Mouse (Mus musculus): ENCODE measurements around the gene Gpcpd1. TPM values are rescaled to one million over a fixed set of nuclear protein-coding genes. Genes with fewer than 3 reads are reported as not detected.

Gpcpd1 gene
- 12.8 and 18.4 TPM in 2 replicates for polyA plus RNA-seq (2012; rRNA removed)

- Histone ChIP-seq H3K27ac (ENCODE audit: control insufficient read depth, insufficient read depth, low read depth, low read length) (no peak within 1 kb of the TSS), H3K4me1 (ENCODE audit: control insufficient read depth, insufficient read depth, low read length) (no peaks in the 10 kb centered on the region), H3K4me3 (ENCODE audit: control insufficient read depth, low read depth, low read length) (no peak within 1 kb of the TSS), H3K27me3 (ENCODE audit: control insufficient read depth, insufficient read depth, low read length) (no peaks in the 10 kb centered on the region), H3K36me3 (ENCODE audit: control insufficient read depth, insufficient read depth, low read length) (no peaks in the 10 kb centered on the region)
- no peak for TF ChIP-seq CTCF (IDR thresholded peaks at IDR 0.05; ENCODE audit: control insufficient read depth, insufficient read depth, insufficient replicate concordance, low read depth, low read length)
- no peak for TF ChIP-seq POLR2A (IDR thresholded peaks at IDR 0.05; ENCODE audit: control insufficient read depth, low read depth, low read length)
Observed at GRCm38 (mm10) chr2:132587240-132587779, at the start of gene Gpcpd1. Gpcpd1 (minus strand) TSS chr2:132587729.

GRCm38 (mm10) chr2:132636534-132636933 is 49.0 kb upstream of the Gpcpd1 start:
- TF ChIP-seq POLR2A (IDR thresholded peaks at IDR 0.05; ENCODE audit: control insufficient read depth, low read depth, low read length) (no peak), CTCF (IDR thresholded peaks at IDR 0.05; ENCODE audit: control insufficient read depth, insufficient read depth, insufficient replicate concordance, low read depth, low read length) (no peak)
- H3K27ac ChIP-seq (ENCODE audit: control insufficient read depth, insufficient read depth, low read depth, low read length): no peak overlapping the region
- H3K36me3 ChIP-seq (ENCODE audit: control insufficient read depth, insufficient read depth, low read length): no peaks in the 10 kb centered on the region
- H3K27me3 ChIP-seq (ENCODE audit: control insufficient read depth, insufficient read depth, low read length): no peaks in the 10 kb centered on the region
- no peak overlapping the region for H3K4me3 ChIP-seq (ENCODE audit: control insufficient read depth, low read depth, low read length)
- H3K4me1 ChIP-seq (ENCODE audit: control insufficient read depth, insufficient read depth, low read length): no peaks in the 10 kb centered on the region

- H3K27ac ChIP-seq (ENCODE audit: control insufficient read depth, insufficient read depth, low read depth, low read length): no peak overlapping the region
- no peaks in the 10 kb centered on the region for H3K4me1 ChIP-seq (ENCODE audit: control insufficient read depth, insufficient read depth, low read length)
- TF ChIP-seq CTCF (IDR thresholded peaks at IDR 0.05; ENCODE audit: control insufficient read depth, insufficient read depth, insufficient replicate concordance, low read depth, low read length): no peak
- TF ChIP-seq POLR2A (IDR thresholded peaks at IDR 0.05; ENCODE audit: control insufficient read depth, low read depth, low read length): no peak
- H3K36me3 ChIP-seq (ENCODE audit: control insufficient read depth, insufficient read depth, low read length): no peaks in the 10 kb centered on the region
- H3K4me3 ChIP-seq (ENCODE audit: control insufficient read depth, low read depth, low read length): no peak overlapping the region
- no peaks in the 10 kb centered on the region for H3K27me3 ChIP-seq (ENCODE audit: control insufficient read depth, insufficient read depth, low read length)
Observed at GRCm38 (mm10) chr2:132628626-132629025, 41.1 kb upstream of the Gpcpd1 start.

GRCm38 (mm10) chr2:132623092-132623491 is 35.6 kb upstream of the Gpcpd1 start:
- H3K27me3 ChIP-seq (ENCODE audit: control insufficient read depth, insufficient read depth, low read length): no peaks in the 10 kb centered on the region
- H3K4me1 ChIP-seq (ENCODE audit: control insufficient read depth, insufficient read depth, low read length): no peaks in the 10 kb centered on the region
- H3K4me3 ChIP-seq (ENCODE audit: control insufficient read depth, low read depth, low read length): no peak overlapping the region
- H3K36me3 ChIP-seq (ENCODE audit: control insufficient read depth, insufficient read depth, low read length): no peaks in the 10 kb centered on the region
- TF ChIP-seq CTCF (IDR thresholded peaks at IDR 0.05; ENCODE audit: control insufficient read depth, insufficient read depth, insufficient replicate concordance, low read depth, low read length) (no peak), POLR2A (IDR thresholded peaks at IDR 0.05; ENCODE audit: control insufficient read depth, low read depth, low read length) (no peak)
- H3K27ac ChIP-seq (ENCODE audit: control insufficient read depth, insufficient read depth, low read depth, low read length): no peak overlapping the region

GRCm38 (mm10) chr2:132617693-132618092 is 30.2 kb upstream of the Gpcpd1 start:
- TF ChIP-seq POLR2A (IDR thresholded peaks at IDR 0.05; ENCODE audit: control insufficient read depth, low read depth, low read length) (no peak), CTCF (IDR thresholded peaks at IDR 0.05; ENCODE audit: control insufficient read depth, insufficient read depth, insufficient replicate concordance, low read depth, low read length) (no peak)
- Histone ChIP-seq H3K36me3 (ENCODE audit: control insufficient read depth, insufficient read depth, low read length) (no peaks in the 10 kb centered on the region), H3K27ac (ENCODE audit: control insufficient read depth, insufficient read depth, low read depth, low read length) (no peak overlapping the region), H3K4me3 (ENCODE audit: control insufficient read depth, low read depth, low read length) (no peak overlapping the region), H3K27me3 (ENCODE audit: control insufficient read depth, insufficient read depth, low read length) (no peaks in the 10 kb centered on the region), H3K4me1 (ENCODE audit: control insufficient read depth, insufficient read depth, low read length) (no peaks in the 10 kb centered on the region)

GRCm38 (mm10) chr2:132613581-132614188 is 26.2 kb upstream of the Gpcpd1 start:
- Histone ChIP-seq H3K4me1 (ENCODE audit: control insufficient read depth, insufficient read depth, low read length) (no peaks in the 10 kb centered on the region), H3K27ac (ENCODE audit: control insufficient read depth, insufficient read depth, low read depth, low read length) (no peak overlapping the region), H3K36me3 (ENCODE audit: control insufficient read depth, insufficient read depth, low read length) (no peaks in the 10 kb centered on the region), H3K27me3 (ENCODE audit: control insufficient read depth, insufficient read depth, low read length) (no peaks in the 10 kb centered on the region), H3K4me3 (ENCODE audit: control insufficient read depth, low read depth, low read length) (no peak overlapping the region)
- TF ChIP-seq POLR2A (IDR thresholded peaks at IDR 0.05; ENCODE audit: control insufficient read depth, low read depth, low read length): no peak
- no peak for TF ChIP-seq CTCF (IDR thresholded peaks at IDR 0.05; ENCODE audit: control insufficient read depth, insufficient read depth, insufficient replicate concordance, low read depth, low read length)

- no peaks in the 10 kb centered on the region for H3K4me1 ChIP-seq (ENCODE audit: control insufficient read depth, insufficient read depth, low read length)
Observed at GRCm38 (mm10) chr2:132611551-132612233, 24.2 kb upstream of the Gpcpd1 start.

More at GRCm38 (mm10) chr2:132611551-132612233, 24.2 kb upstream of the Gpcpd1 start:
- no peak overlapping the region for H3K27ac ChIP-seq (ENCODE audit: control insufficient read depth, insufficient read depth, low read depth, low read length)
- no peak for TF ChIP-seq CTCF (IDR thresholded peaks at IDR 0.05; ENCODE audit: control insufficient read depth, insufficient read depth, insufficient replicate concordance, low read depth, low read length)
- no peak for TF ChIP-seq POLR2A (IDR thresholded peaks at IDR 0.05; ENCODE audit: control insufficient read depth, low read depth, low read length)
- no peaks in the 10 kb centered on the region for H3K36me3 ChIP-seq (ENCODE audit: control insufficient read depth, insufficient read depth, low read length)
- no peak overlapping the region for H3K4me3 ChIP-seq (ENCODE audit: control insufficient read depth, low read depth, low read length)
- no peaks in the 10 kb centered on the region for H3K27me3 ChIP-seq (ENCODE audit: control insufficient read depth, insufficient read depth, low read length)

Data from testis, adult 2 months (tissue).